Mouse (Mus musculus) forebrain, embryonic 13.5 days (tissue): ENCODE measurements around the gene Nipbl. TPM values are rescaled to one million over a fixed set of nuclear protein-coding genes. Genes with fewer than 3 reads are reported as not detected.

Source experiments
- ATAC-seq: fragments of 200-750 bp; cut with Nextera tagmentation; 2 replicates; pipeline ENCODE4 v1.8.0; 2017
- H3K27ac ChIP-seq: fragments of 300-500 bp; sonication (generic); 2 replicates; pipeline ENCODE4 v1.5.1; 2015; ENCODE audit warnings: inconsistent platforms, mild to moderate bottlenecking, moderate library complexity
- H3K27me3 ChIP-seq: fragments of 300-500 bp; sonication (generic); 2 replicates; pipeline ENCODE4 v1.6.1; 2015; ENCODE audit warnings: mild to moderate bottlenecking, inconsistent platforms
- H3K36me3 ChIP-seq: fragments of 300-500 bp; sonication (generic); 2 replicates; pipeline ENCODE4 v1.6.1; 2015; ENCODE audit warnings: mild to moderate bottlenecking, inconsistent platforms; ENCODE audit not compliant: poor library complexity, severe bottlenecking
- H3K4me1 ChIP-seq: fragments of 300-500 bp; sonication (generic); 2 replicates; pipeline ENCODE4 v1.6.1; 2015; ENCODE audit warnings: inconsistent platforms
- H3K4me2 ChIP-seq: fragments of 300-500 bp; sonication (generic); 2 replicates; pipeline ENCODE4 v1.6.1; 2015; ENCODE audit warnings: inconsistent platforms, mild to moderate bottlenecking, moderate library complexity
- H3K4me3 ChIP-seq: fragments of 300-500 bp; sonication (generic); 2 replicates; pipeline ENCODE4 v1.5.1; 2015; ENCODE audit warnings: mild to moderate bottlenecking, inconsistent platforms
- H3K9ac ChIP-seq: fragments of 300-500 bp; sonication (generic); 2 replicates; pipeline ENCODE4 v1.6.1; 2015; ENCODE audit warnings: mild to moderate bottlenecking, inconsistent platforms
- H3K9me3 ChIP-seq: fragments of 300-500 bp; sonication (generic); replicated peaks from 2 replicates; pipeline ENCODE4 v1.6.1; 2016; ENCODE audit warnings: inconsistent platforms
- WGBS: fragments of 180-500 bp; shearing (Covaris S2); methylation state at CpG from one replicate; pipeline ENCODE4 v1.1.7; 2015; 5-methylcytosine and 5-hydroxymethylcytosine counted together
- polyA plus RNA-seq: library from polyadenylated mRNA; unstranded; fragments of >200 nt; fragmentation: Nextera tagmentation; extraction: Ambion mirVana; gene quantifications from 2 replicates; pipeline ENCODE4 v1.2.1, GENCODE M21; 2015

Nipbl gene
- polyA plus RNA-seq, 1 experiment from 2014 or later: 21.6 TPM

- H3K9me3 ChIP-seq: no peaks in the 10 kb centered on the region
- H3K9ac ChIP-seq: no peak overlapping the region
- no peaks in the 10 kb centered on the region for H3K36me3 ChIP-seq
- no peaks in the 10 kb centered on the region for H3K27me3 ChIP-seq
- no peak overlapping the region for H3K4me3 ChIP-seq
- ATAC-seq: no peak
- WGBS: 88% methylated on average over 1 of the region's 1 CpGs
- no peaks in the 10 kb centered on the region for H3K4me1 ChIP-seq
- no peak overlapping the region for H3K27ac ChIP-seq
- no peak overlapping the region for H3K4me2 ChIP-seq
These were observed 32.4 kb downstream of the Nipbl start for GRCm38 (mm10) chr15:8411873-8412272.

- H3K27me3 ChIP-seq: no peaks in the 10 kb centered on the region
- H3K4me1 ChIP-seq: no peaks in the 10 kb centered on the region
- no peak overlapping the region for H3K4me2 ChIP-seq
- 95% methylated on average over 1 of the region's 1 CpGs for WGBS
- no peak for ATAC-seq
- no peak overlapping the region for H3K27ac ChIP-seq
- H3K9ac ChIP-seq: no peak overlapping the region
- H3K4me3 ChIP-seq: no peak overlapping the region
- H3K9me3 ChIP-seq: no peaks in the 10 kb centered on the region
- no peaks in the 10 kb centered on the region for H3K36me3 ChIP-seq
These were observed 33.0 kb downstream of the Nipbl start for GRCm38 (mm10) chr15:8411168-8411837.

GRCm38 (mm10) chr15:8407082-8407481, 37.2 kb downstream of the Nipbl start:
- no peak overlapping the region for H3K9ac ChIP-seq
- no peaks in the 10 kb centered on the region for H3K36me3 ChIP-seq
- H3K4me1 ChIP-seq: no peaks in the 10 kb centered on the region
- no peak overlapping the region for H3K4me2 ChIP-seq
- H3K9me3 ChIP-seq: no peaks in the 10 kb centered on the region
- 92% methylated on average over 2 of the region's 2 CpGs for WGBS
- ATAC-seq: no peak
- no peaks in the 10 kb centered on the region for H3K27me3 ChIP-seq
- H3K27ac ChIP-seq: no peak overlapping the region
- H3K4me3 ChIP-seq: no peak overlapping the region

- Histone ChIP-seq H3K4me2 (no peak overlapping the region), H3K9ac (no peak overlapping the region), H3K27me3 (no peaks in the 10 kb centered on the region), H3K36me3 (no peaks in the 10 kb centered on the region), H3K4me3 (no peak overlapping the region), H3K4me1 (no peaks in the 10 kb centered on the region), H3K9me3 (no peaks in the 10 kb centered on the region), H3K27ac (no peak overlapping the region)
- ATAC-seq: no peak
- 91% methylated on average over 2 of the region's 2 CpGs for WGBS
These were observed 38.0 kb downstream of the Nipbl start for GRCm38 (mm10) chr15:8406219-8406618.

GRCm38 (mm10) chr15:8402591-8402990, 41.7 kb downstream of the Nipbl start:
- Histone ChIP-seq H3K9ac (no peak overlapping the region), H3K27me3 (no peaks in the 10 kb centered on the region), H3K36me3 (no peaks in the 10 kb centered on the region), H3K9me3 (no peaks in the 10 kb centered on the region), H3K4me2 (no peak overlapping the region), H3K4me3 (no peak overlapping the region), H3K4me1 (0 out of 2 replicates have a peak, but pooled peaks cover 2% of the 10 kb centered on the region), H3K27ac (no peak overlapping the region)
- WGBS: 90% methylated on average over 2 of the region's 2 CpGs
- no peak for ATAC-seq

GRCm38 (mm10) chr15:8401536-8401935, 42.7 kb downstream of the Nipbl start:
- no peaks in the 10 kb centered on the region for H3K36me3 ChIP-seq
- 0 out of 2 replicates have a peak, but pooled peaks cover 2% of the 10 kb centered on the region for H3K4me1 ChIP-seq
- no peak overlapping the region for H3K4me3 ChIP-seq
- no peak overlapping the region for H3K4me2 ChIP-seq
- 95% methylated on average over 2 of the region's 2 CpGs for WGBS
- H3K27me3 ChIP-seq: no peaks in the 10 kb centered on the region
- H3K27ac ChIP-seq: no peak overlapping the region
- ATAC-seq: no peak
- H3K9ac ChIP-seq: no peak overlapping the region
- H3K9me3 ChIP-seq: no peaks in the 10 kb centered on the region

- Histone ChIP-seq H3K27me3 (no peaks in the 10 kb centered on the region), H3K27ac (no peak overlapping the region), H3K36me3 (no peaks in the 10 kb centered on the region), H3K9me3 (no peaks in the 10 kb centered on the region), H3K4me1 (no peaks in the 10 kb centered on the region), H3K4me2 (no peak overlapping the region), H3K9ac (no peak overlapping the region), H3K4me3 (no peak overlapping the region)
- 89% methylated on average over 3 of the region's 3 CpGs for WGBS
- no peak for ATAC-seq
These were observed 52.5 kb downstream of the Nipbl start for GRCm38 (mm10) chr15:8391764-8392163.

- H3K4me2 ChIP-seq: no peak overlapping the region
- H3K4me3 ChIP-seq: no peak overlapping the region
- 64% methylated on average over 3 of the region's 3 CpGs for WGBS
- H3K9ac ChIP-seq: no peak overlapping the region
- H3K9me3 ChIP-seq: no peaks in the 10 kb centered on the region
- H3K27me3 ChIP-seq: no peaks in the 10 kb centered on the region
- no peak for ATAC-seq
- H3K4me1 ChIP-seq: no peaks in the 10 kb centered on the region
- no peaks in the 10 kb centered on the region for H3K36me3 ChIP-seq
- H3K27ac ChIP-seq: no peak overlapping the region
These were observed 62.0 kb downstream of the Nipbl start for GRCm38 (mm10) chr15:8382213-8382612.

- H3K27me3 ChIP-seq: no peaks in the 10 kb centered on the region
- ATAC-seq: no peak
These were observed 68.6 kb downstream of the Nipbl start for GRCm38 (mm10) chr15:8375657-8376056.

GRCm38 (mm10) chr15:8374724-8375123, 69.5 kb downstream of the Nipbl start:
- Histone ChIP-seq H3K36me3 (peaks cover 16% of the 10 kb centered on the region), H3K4me2 (no peak overlapping the region), H3K9ac (no peak overlapping the region), H3K4me1 (no peaks in the 10 kb centered on the region), H3K9me3 (no peaks in the 10 kb centered on the region), H3K27ac (no peak overlapping the region), H3K4me3 (no peak overlapping the region), H3K27me3 (no peaks in the 10 kb centered on the region)
- ATAC-seq: no peak
- 90% methylated on average over 3 of the region's 3 CpGs for WGBS

More at GRCm38 (mm10) chr15:8375657-8376056, 68.6 kb downstream of the Nipbl start:
- H3K36me3 ChIP-seq: peaks cover 11% of the 10 kb centered on the region
- H3K27ac ChIP-seq: no peak overlapping the region
- H3K9me3 ChIP-seq: no peaks in the 10 kb centered on the region
- no peak overlapping the region for H3K9ac ChIP-seq
- no peak overlapping the region for H3K4me2 ChIP-seq
- no peak overlapping the region for H3K4me3 ChIP-seq
- WGBS: 94% methylated on average over 1 of the region's 1 CpGs
- H3K4me1 ChIP-seq: no peaks in the 10 kb centered on the region

- no peaks in the 10 kb centered on the region for H3K27me3 ChIP-seq
- no peak overlapping the region for H3K4me2 ChIP-seq
- no peak for ATAC-seq
- no peaks in the 10 kb centered on the region for H3K9me3 ChIP-seq
- no peaks in the 10 kb centered on the region for H3K4me1 ChIP-seq
- no peak overlapping the region for H3K9ac ChIP-seq
- no peak overlapping the region for H3K4me3 ChIP-seq
- 87% methylated on average over 2 of the region's 2 CpGs for WGBS
- peaks cover 19% of the 10 kb centered on the region for H3K36me3 ChIP-seq
- no peak overlapping the region for H3K27ac ChIP-seq
These were observed 97.0 kb downstream of the Nipbl start for GRCm38 (mm10) chr15:8347104-8347773.

- H3K27me3 ChIP-seq: no peaks in the 10 kb centered on the region
- H3K36me3 ChIP-seq: peaks cover 33% of the 10 kb centered on the region
- no peak overlapping the region for H3K4me3 ChIP-seq
- H3K4me2 ChIP-seq: no peak overlapping the region
- no peaks in the 10 kb centered on the region for H3K9me3 ChIP-seq
- 87% methylated on average over 4 of the region's 4 CpGs for WGBS
- H3K27ac ChIP-seq: no peak overlapping the region
- H3K4me1 ChIP-seq: no peaks in the 10 kb centered on the region
- no peak for ATAC-seq
- no peak overlapping the region for H3K9ac ChIP-seq
These were observed 103.7 kb downstream of the Nipbl start for GRCm38 (mm10) chr15:8340596-8340995.
